Mouse (Mus musculus) induced T-regulatory cell, adult 2 months (primary cell): ENCODE measurements at regions not wholly inside any gene's neighbourhood (a gene's known extent, or its start where the extent isn't known, plus 50 kb on each side); places are given as distances from the start of the nearest gene placed in this dataset.

Experiments
- DNase-seq: peaks from one replicate; pipeline ENCODE4 v3.0.0-alpha.2; 2012; ENCODE audit warnings: low read depth

DNA sequence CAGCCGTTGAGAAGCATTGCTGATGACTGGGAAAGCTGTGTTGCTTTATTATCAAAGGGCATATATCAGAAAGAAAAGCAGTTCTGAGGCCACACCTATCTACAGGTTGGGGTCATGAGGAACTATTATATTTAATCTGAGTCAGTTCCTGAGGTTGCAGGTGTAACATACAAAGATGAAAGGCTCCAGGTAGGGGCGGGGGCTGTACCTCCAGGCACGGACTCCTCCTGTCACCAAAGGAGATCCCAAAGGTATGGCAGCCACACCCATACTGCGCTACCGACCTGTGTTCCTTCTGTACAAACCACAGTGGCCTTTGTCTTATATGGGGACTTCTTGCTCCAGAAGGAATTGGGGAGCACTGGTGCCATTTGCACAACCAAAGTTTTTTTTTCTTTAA is 149.4 kb upstream of the Klf3 start:
- no peak for DNase-seq

DNA sequence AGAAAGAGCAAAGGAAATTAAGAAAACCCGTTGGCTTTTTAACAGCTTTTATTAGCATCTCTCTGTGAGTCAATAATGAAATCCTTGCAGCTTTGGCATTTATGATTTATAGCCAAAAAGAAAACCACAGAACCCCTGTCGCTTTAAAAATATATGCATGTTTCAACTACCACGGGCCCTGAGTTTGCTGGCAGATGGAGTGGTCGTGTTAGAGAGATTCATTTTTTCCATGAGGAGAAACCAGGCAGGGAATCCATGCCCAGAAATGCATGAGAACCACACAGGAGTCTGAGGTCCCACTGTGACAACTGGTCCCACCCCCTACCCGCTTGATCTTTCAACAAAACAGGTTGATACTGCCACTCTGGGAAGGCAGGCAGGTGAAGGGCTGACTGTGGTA is 147.9 kb upstream of the Klf3 start:
- no peak for DNase-seq

DNA sequence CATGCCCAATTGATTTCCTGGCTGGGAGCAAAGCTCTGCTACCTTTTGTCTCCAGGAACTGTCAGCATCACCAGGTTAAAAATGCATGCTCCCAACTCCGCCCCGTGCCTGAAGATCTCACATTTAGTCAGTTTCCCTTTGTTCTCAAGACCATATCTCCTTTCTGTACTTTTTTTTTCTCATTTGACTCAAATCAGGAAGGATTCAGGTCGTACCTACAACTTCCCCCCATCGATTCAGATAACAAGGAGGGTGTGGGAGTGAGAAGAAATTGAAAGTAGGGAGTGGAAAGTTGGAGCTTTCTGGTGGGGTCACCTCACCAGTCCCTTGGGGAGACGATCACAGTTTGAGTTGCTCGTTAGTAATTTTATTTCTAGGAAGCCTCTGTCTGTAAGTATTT is 141.2 kb upstream of the Klf3 start:
- DNase-seq, result peak; percentile 72

- DNase-seq, result peak; percentile 60
These were observed 140.7 kb upstream of the Klf3 start for GRCm38 (mm10) chr5:64662476-64662875.

DNA sequence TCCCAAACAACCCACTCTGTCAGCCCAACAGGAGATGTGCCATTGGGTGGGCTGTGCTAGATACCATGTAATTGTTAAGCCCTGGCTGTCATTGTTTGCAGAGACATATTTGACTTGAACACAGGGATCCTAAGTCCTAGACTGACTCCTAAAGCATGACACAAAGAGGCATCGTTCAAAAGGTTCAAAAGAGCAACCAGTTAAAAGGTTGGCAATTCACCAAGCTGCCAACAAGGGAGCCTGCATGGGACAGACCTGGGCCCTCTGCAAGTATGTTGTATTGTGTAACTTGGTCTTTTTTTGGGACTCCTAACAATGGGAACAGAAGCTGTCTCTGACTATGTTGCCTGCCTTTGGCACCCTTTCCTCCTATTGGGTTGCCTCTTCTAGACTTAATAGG is 139.4 kb upstream of the Klf3 start:
- no peak for DNase-seq

GRCm38 (mm10) chr5:64665064-64665463 is 138.1 kb upstream of the Klf3 start:
- DNase-seq, result no peak

GRCm38 (mm10) chr5:64666256-64666655 is 136.9 kb upstream of the Klf3 start:
- DNase-seq, result no peak

- no peak for DNase-seq
These were observed 136.1 kb upstream of the Klf3 start for GRCm38 (mm10) chr5:64667053-64667452.

- DNase-seq, result no peak
These were observed 129.3 kb upstream of the Klf3 start for GRCm38 (mm10) chr5:64673861-64674260.

GRCm38 (mm10) chr5:64676214-64676945 is 126.8 kb upstream of the Klf3 start:
- peak; percentile 77 for DNase-seq

DNA sequence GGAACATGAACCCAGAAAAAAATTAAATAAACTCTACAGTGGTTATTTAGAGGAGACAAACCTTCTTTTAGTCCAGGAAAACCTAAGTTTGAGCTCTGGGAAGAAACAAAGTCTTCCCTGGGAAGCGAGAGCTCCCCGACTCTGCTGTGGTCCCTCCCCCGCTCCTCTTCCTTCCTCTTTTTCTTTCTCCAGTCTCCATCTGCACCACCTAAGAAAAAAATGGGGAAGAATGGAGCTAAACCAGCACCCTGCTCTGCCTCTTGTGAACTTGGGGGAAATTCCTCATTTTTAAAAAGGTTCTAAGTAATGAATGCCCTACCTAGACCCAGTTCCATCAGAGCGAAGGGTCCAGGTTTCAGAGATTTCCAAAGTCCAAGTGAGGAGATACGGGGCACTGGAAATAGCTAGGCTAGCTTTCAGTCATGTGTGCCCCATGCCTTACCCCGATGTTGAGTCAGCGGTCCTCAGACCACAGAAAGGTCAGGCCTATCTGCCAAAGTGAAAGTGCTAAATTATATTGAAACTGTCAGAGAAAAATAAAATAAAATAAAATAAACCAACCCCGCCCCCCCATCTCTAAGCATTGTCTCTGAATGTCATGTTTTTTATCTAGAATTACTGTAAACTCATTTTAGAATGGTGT is 126.1 kb upstream of the Klf3 start:
- DNase-seq, result peak; percentile 60

DNA sequence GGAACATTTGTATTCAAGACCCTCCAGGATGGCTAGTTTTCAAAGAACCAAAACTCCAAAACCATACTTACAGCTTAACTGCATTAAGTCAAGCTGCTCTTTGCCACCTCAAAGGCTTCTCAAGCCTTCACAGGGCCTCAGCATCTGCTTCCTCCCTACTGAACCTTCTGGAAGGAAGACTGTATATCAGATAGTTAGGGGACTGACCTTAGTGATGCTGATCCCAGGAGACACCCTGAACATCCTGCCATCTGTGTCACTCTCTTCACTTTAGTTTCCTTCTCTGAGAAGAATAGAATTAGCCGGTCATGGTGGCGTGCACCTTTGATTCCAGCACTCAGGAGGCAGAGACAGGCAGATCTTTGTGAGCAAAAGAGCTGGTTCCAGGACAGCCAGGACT is 124.5 kb upstream of the Klf3 start:
- DNase-seq, result no peak

GRCm38 (mm10) chr5:64679996-64680625 is 123.1 kb upstream of the Klf3 start:
- no peak for DNase-seq

DNA sequence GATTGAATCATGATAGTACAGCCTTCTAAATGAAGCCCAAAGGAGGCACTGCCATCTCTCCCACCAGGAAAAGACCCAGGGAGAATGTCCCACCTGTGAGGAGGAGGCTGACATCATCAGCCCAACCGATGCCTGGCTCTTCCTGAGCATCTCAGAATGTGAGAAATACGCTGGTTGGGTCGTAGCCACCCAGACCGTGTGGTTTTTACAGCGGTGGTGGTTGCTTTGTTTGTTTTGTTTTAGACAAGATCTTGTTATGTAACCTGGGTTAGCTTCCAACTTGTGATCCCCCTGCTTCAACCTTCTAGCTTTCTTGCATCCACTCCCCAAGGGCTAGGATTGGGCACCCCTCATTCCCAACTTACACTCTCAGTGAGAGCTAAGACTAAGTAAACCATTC is 122.0 kb upstream of the Klf3 start:
- peak; percentile 56 for DNase-seq

DNA sequence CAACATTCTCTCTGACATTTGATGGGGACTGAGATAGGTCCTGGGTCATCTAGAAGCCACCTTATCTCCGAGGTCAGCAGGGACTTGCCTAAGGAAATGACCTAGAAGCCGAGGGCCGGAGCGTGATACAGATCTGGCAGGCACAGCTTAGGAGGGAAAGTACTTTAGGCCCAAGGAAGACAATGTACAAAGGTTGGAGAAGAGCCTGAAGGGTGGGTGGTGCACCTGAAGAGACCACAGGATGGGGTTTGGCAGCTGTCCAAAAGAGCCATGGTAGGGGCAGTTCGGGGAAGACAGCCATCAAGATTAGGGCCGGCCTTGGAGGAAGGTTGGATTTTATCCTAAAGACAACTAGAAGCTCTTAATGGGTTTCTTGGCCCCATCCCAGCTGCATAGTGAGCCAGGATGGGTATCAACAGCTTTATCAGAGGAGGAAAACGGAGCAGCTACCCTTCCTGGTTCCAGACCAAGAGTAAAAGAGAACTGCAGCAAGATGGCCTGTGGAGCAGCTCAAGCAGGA is 120.8 kb upstream of the Klf3 start:
- peak; percentile 39 for DNase-seq

GRCm38 (mm10) chr5:64683419-64683818 is 119.8 kb upstream of the Klf3 start:
- DNase-seq, result peak; percentile 25

GRCm38 (mm10) chr5:64684275-64684674 is 118.9 kb upstream of the Klf3 start:
- peak; percentile 67 for DNase-seq

DNA sequence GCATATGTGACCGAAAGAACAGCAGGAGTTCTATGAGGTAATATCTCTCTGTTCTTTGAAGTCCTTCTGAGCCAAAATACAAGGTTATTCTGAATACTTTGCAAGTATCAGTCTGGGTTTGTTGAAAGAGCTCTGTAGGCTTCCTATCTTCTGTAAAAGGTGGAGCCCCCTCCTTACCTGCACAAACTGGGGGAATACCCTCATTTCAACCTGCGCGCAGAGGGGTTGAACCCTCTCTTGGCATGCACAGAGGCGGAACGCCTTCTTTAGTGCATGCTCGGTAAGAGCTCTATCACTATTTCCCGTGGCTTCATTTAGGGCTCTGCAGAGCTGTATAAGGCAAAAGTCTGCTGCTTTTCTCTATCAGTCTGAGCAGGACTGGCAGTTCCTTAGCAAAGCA is 113.0 kb upstream of the Klf3 start:
- no peak for DNase-seq

DNA sequence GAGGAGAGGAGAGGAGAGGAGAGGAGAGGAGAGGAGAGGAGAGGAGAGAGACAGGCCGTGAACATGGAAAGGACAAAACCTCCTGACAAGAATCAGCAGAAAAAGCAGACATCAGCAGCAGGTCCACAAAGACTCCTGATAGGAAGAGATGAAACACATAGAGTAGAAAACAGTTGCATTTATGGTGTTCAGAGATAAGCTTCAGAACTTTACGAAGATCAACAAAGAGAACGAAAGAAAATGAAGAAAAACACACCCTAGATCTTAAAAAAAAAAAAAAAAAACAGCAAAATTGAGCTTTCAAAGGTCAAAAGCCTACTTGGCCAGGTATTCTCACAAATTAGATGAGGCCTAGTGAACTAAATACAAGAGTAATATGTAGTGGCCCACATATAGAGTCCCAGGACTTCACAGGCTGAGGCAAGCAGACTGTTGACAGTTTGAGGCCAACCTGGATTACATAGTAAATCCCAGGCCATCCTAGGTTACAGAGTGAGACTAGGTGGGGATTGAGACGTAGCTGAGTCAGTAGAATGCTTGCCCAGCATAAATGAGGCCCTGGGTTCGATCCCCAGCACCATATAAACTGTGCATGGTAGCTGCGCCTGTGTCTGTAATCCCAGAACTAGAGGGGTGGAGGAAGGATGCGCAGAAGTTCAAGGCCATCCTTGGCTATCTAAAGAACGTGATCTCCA is 111.6 kb upstream of the Klf3 start:
- no peak for DNase-seq

GRCm38 (mm10) chr5:64692335-64692734 is 110.9 kb upstream of the Klf3 start:
- DNase-seq, result no peak

GRCm38 (mm10) chr5:64693616-64694015 is 109.6 kb upstream of the Klf3 start:
- no peak for DNase-seq

- no peak for DNase-seq
These were observed 108.6 kb upstream of the Klf3 start for GRCm38 (mm10) chr5:64694606-64695005.

DNA sequence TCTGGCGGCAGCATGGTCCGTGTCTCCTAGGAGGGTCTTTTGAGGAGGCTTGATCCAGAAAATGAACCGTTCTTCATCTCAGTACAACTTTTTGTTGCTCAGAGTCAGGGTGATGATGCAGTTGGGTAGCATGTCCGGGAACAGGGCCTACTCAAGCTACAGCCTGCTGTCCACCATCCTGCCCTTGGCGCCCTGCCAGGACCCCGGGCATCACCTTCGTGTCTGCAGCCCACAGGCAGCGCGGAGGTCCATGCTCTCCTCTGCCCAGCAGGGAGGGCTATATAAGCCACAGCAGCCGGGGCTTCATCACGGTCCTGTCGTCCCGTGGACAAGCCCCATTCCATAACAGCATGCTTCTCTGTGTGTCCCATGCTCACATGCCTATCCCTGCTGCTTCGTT is 107.1 kb upstream of the Klf3 start:
- no peak for DNase-seq
